Mouse (Mus musculus) layer of hippocampus, adult 2 months (tissue): ENCODE measurements around the gene Galc. TPM values are rescaled to one million over a fixed set of nuclear protein-coding genes. Genes with fewer than 3 reads are reported as not detected.
"Not testable (repeated sequence)": the region's sequence is repeated elsewhere in the genome, so short reads cannot be mapped to it uniquely, and the experiment has no call there.

ENCODE experiments used
- DNase-seq, 2 experiments: peaks; one replicate each; pipeline ENCODE4 v3.0.0; 2022; ENCODE audit warnings: low spot score in 2 of 2
- H3K27ac ChIP-seq: fragments of 200-600 bp; 2 replicates; pipeline ENCODE4 v1.8.1; 2022
- H3K4me3 ChIP-seq: fragments of 200-600 bp; 2 replicates; pipeline ENCODE4 v1.8.1; 2022; ENCODE audit warnings: mild to moderate bottlenecking
- CTCF ChIP-seq: fragments of 200-600 bp; conservative IDR thresholded peaks from 2 replicates; pipeline ENCODE4 v1.8.1; 2022; ENCODE audit warnings: antibody characterized with exemption, mild to moderate bottlenecking, moderate library complexity
- total RNA-seq, 2 experiments: library from RNA; stranded (reverse); gene quantifications; 2 replicates each; pipeline ENCODE4 v1.2.3; 2021

Galc gene
- total RNA-seq, 2 experiments from 2014 or later, result 24.9 to 27.5 TPM

GRCm38 (mm10) chr12:98244161-98244560, 15.1 kb downstream of the Galc start:
- Histone ChIP-seq H3K27ac (peak overlapping the region; percentile 64; the same call in 1 of the 2 replicates), H3K4me3 (no peak overlapping the region)
- no peak for DNase-seq
- TF ChIP-seq CTCF, result no peak

GRCm38 (mm10) chr12:98238478-98238877, 20.8 kb downstream of the Galc start:
- not testable (repeated sequence) for DNase-seq, H3K27ac ChIP-seq, H3K4me3 ChIP-seq

GRCm38 (mm10) chr12:98227037-98227436, 32.2 kb downstream of the Galc start:
- TF ChIP-seq CTCF, result no peak
- no peak overlapping the region for H3K27ac ChIP-seq
- H3K4me3 ChIP-seq, result no peak overlapping the region
- no peak for DNase-seq

- no peak for DNase-seq
- H3K27ac ChIP-seq, result no peak overlapping the region
- TF ChIP-seq CTCF, result no peak
- no peak overlapping the region for H3K4me3 ChIP-seq
Observed at GRCm38 (mm10) chr12:98223286-98223685, 36.0 kb downstream of the Galc start.

DNA sequence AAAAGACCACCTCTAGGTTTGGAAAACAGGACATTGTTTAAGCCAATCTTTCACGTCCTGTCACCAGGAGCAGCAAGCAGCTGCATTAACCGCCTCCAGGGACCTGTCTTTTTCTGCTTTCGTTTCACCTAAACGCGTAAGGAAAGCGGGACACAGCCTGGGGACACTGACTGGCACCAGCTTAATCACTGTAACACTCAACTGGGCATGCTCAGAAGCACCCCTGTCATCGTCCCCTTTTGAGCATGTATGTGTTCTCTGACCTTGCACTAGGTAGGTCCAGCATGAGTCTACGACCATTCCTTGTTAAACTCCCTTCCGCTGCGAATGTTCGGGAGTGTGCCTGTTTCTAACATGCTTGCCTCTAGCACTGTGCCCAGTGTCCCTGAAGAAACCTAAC, 42.8 kb downstream of the Galc start:
- no peak for TF ChIP-seq CTCF
- Histone ChIP-seq H3K27ac (no peak overlapping the region), H3K4me3 (no peak overlapping the region)
- no peak for DNase-seq

DNA sequence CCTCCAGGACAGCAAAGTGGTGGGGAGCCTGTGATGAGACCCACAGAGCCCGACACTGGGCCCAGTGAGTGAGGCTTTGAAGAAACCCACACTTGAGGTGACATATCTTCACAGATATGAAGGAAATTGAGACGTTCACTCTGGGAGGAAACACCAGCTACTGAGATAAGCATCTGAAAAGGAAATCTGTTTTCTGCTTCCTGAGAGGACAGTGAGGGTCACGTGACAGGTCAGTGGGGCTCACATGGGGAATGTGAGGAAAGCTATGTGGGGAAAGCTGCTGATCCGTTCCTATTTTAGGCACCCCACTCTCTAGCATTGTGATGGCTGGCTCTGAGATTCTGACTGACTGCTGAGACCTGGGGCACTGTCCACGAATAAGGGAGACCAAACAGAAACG, 43.7 kb downstream of the Galc start:
- no peak for DNase-seq

GRCm38 (mm10) chr12:98214191-98214590, 45.1 kb downstream of the Galc start:
- H3K27ac ChIP-seq, result no peak overlapping the region
- no peak overlapping the region for H3K4me3 ChIP-seq
- TF ChIP-seq CTCF, result no peak
- DNase-seq, result no peak

More for the DNA sequence above, 43.7 kb downstream of the Galc start:
- TF ChIP-seq CTCF, result no peak
- H3K27ac ChIP-seq, result no peak overlapping the region
- no peak overlapping the region for H3K4me3 ChIP-seq

GRCm38 (mm10) chr12:98213791-98214190, 45.5 kb downstream of the Galc start:
- TF ChIP-seq CTCF, result no peak

GRCm38 (mm10) chr12:98213332-98213731, 45.9 kb downstream of the Galc start:
- Histone ChIP-seq H3K27ac (no peak overlapping the region), H3K4me3 (no peak overlapping the region)
- no peak for TF ChIP-seq CTCF
- DNase-seq, result no peak

More at GRCm38 (mm10) chr12:98213791-98214190, 45.5 kb downstream of the Galc start:
- H3K27ac ChIP-seq, result no peak overlapping the region
- DNase-seq, result no peak
- H3K4me3 ChIP-seq, result no peak overlapping the region

DNA sequence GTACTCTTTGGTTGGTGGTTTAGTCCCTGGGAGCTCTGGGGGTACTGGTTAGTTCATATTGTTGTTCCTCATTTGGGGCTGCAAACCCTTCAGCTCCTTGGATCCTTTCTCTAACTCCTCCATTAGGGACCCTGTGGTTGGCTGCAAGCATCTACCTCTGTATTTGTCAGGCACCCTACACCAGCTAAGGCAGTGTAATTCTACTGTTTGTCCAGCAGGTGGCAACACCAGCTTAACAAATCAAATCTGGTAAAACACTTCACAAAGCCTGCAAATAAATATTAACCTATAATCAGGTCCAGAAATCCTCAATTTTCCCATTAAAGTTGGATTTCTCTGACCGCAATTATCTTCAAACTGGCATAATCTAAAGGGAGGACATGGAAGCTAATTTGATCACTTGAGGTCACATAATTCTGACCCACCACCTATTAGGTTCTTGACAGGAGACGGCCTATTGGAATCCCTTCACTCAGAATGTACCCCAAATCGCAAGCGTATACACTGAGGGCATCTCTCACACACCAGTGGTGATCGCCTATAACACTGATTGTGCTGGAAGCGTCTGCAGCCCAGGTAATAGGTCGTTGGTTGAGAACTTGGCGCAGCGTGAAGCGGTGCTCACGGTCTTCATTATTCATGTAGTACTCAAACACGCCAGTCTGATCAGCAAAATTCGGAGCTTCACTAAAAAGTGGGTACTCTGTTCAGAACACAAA, 46.6 kb downstream of the Galc start:
- DNase-seq, result peak; percentile 23 to 29
- peak; percentile 87 for TF ChIP-seq CTCF
- Histone ChIP-seq H3K4me3 (no peak overlapping the region), H3K27ac (no peak overlapping the region)

DNA sequence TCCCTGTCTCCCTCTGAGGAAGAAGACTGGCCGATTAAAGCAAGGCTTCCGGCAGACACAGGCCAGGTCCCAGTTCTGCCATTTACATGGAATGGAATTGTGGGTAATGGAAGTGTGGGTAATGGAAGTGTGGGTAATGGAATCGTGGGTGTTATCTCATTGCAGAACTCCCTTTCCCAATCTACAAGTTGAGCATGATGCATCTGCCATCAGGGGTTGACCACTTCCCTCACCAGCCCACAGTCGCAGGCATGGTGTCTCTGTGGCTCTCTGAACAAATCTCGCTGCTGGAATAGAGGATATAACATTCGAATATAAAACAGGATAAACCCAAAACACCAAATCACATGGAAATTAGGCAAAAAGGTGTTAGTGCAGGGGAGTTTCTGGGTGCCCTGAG, 48.8 kb downstream of the Galc start:
- H3K27ac ChIP-seq, result no peak overlapping the region
- TF ChIP-seq CTCF, result no peak
- H3K4me3 ChIP-seq, result no peak overlapping the region
- DNase-seq, result no peak

DNA sequence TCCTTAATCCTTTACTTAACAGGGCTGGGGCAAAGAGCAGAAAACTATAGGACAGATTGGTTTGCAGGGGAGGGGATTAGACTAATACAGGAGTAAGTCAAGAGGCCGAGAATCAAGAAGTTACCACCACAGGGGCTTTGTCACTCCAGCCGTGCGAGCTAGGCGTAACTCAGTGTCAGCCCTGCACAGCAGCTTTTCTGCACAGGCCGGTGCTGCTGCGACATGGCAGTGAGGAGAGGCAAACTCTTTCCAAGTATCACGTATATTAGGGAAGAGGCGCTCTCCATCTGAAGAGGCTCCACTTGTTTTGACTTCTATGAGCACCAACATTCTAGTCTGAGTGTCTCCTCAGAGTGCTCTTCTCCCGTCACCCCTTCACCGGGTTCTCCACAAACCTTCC, 51.2 kb downstream of the Galc start:
- no peak for DNase-seq
- Histone ChIP-seq H3K4me3 (no peak overlapping the region), H3K27ac (no peak overlapping the region)
- no peak for TF ChIP-seq CTCF

DNA sequence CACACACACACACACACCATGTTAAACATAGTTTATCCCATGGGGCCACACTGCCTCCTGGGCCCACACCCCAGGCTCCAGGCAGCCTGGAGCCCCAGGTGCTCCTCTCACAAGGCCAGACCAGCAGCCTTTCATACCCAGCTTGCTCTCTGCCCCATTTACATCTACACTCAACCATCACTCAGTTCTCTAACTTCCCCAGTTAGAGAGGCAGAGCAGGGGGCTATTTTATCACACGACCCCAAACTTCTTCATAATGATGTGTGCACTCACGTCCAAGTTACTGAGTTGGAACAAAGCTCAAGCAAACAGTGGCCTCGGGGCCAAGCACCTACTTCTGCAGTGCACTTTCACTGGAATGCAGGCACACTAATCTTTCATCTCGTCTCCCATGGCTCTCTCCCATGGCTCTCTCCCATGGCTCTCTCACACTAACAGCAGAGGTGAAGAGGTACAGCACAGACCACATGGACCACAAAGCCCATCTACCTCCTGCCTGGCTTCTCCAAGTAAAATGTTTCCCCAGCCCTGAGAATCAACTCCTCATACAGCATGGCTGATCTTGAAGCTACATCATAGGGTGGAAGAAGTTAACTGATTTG, 53.7 kb downstream of the Galc start:
- no peak for TF ChIP-seq CTCF
- Histone ChIP-seq H3K4me3 (no peak overlapping the region), H3K27ac (no peak overlapping the region)
- DNase-seq, result no peak

- Histone ChIP-seq H3K27ac (no peak overlapping the region), H3K4me3 (no peak overlapping the region)
- no peak for TF ChIP-seq CTCF
- no peak for DNase-seq
Observed at GRCm38 (mm10) chr12:98197401-98197800, 61.9 kb downstream of the Galc start.
